Mouse (Mus musculus) forebrain, embryonic 11.5 days (tissue): Measurements from ENCODE around the gene Ntsr1. TPM values are rescaled to one million over a fixed set of nuclear protein-coding genes. Genes with fewer than 3 reads are reported as not detected.

Experiments
- ATAC-seq: fragments of 200-750 bp; cut with Nextera tagmentation; replicated peaks from 2 replicates; pipeline ENCODE4 v1.8.0; 2017; ENCODE audit warnings: moderate TSS enrichment; ENCODE audit not compliant: low FRiP score
- DNase-seq: peaks from one replicate; pipeline ENCODE4 v3.0.0-alpha.2; 2017; ENCODE audit warnings: low spot score
- H3K27ac ChIP-seq: fragments of 300-500 bp; sonication (generic); 2 replicates; pipeline ENCODE4 v1.5.1; 2014; ENCODE audit warnings: low read depth, low read length
- H3K27me3 ChIP-seq: fragments of 300-500 bp; sonication (generic); 2 replicates; pipeline ENCODE4 v1.6.1; 2014; ENCODE audit warnings: mild to moderate bottlenecking, low read length, mixed read lengths; ENCODE audit not compliant: control insufficient read depth, insufficient read depth
- H3K36me3 ChIP-seq: fragments of 300-500 bp; sonication (generic); 2 replicates; pipeline ENCODE4 v1.6.1; 2014; ENCODE audit warnings: mild to moderate bottlenecking, low read length, moderate library complexity, mixed read lengths; ENCODE audit not compliant: control insufficient read depth, insufficient read depth
- H3K4me1 ChIP-seq: fragments of 300-500 bp; sonication (generic); replicated peaks from 2 replicates; pipeline ENCODE4 v1.6.1; 2014; ENCODE audit warnings: low read length, mixed read lengths; ENCODE audit not compliant: control insufficient read depth, insufficient read depth
- H3K4me2 ChIP-seq: fragments of 300-500 bp; sonication (generic); 2 replicates; pipeline ENCODE4 v1.6.1; 2014; ENCODE audit warnings: low read depth, mild to moderate bottlenecking, low read length, moderate library complexity, mixed read lengths; ENCODE audit not compliant: severe bottlenecking
- H3K4me3 ChIP-seq: fragments of 300-500 bp; sonication (generic); 2 replicates; pipeline ENCODE4 v1.5.1; 2014; ENCODE audit warnings: low read depth, low read length
- H3K9ac ChIP-seq: fragments of 300-500 bp; sonication (generic); 2 replicates; pipeline ENCODE4 v1.6.1; 2014; ENCODE audit warnings: low read length
- H3K9me3 ChIP-seq: fragments of 300-500 bp; sonication (generic); 2 replicates; pipeline ENCODE4 v1.6.1; 2016; ENCODE audit warnings: low read length, mixed read lengths; ENCODE audit not compliant: control insufficient read depth
- WGBS: fragments of 180-500 bp; shearing (Covaris S2); extraction: QIAGEN DNeasy Blood & Tissue Kit; methylation state at CpG from one replicate; pipeline ENCODE4 v1.1.7; 2014; 5-methylcytosine and 5-hydroxymethylcytosine counted together
- polyA plus RNA-seq: library from polyadenylated mRNA; unstranded; fragments of >200 nt; fragmentation: Nextera tagmentation; extraction: Ambion mirVana; gene quantifications from 2 replicates; pipeline ENCODE4 v1.2.1, GENCODE M21; 2014

Ntsr1 gene
- 0.15 and 0.21 TPM in 2 replicates for polyA plus RNA-seq

DNA sequence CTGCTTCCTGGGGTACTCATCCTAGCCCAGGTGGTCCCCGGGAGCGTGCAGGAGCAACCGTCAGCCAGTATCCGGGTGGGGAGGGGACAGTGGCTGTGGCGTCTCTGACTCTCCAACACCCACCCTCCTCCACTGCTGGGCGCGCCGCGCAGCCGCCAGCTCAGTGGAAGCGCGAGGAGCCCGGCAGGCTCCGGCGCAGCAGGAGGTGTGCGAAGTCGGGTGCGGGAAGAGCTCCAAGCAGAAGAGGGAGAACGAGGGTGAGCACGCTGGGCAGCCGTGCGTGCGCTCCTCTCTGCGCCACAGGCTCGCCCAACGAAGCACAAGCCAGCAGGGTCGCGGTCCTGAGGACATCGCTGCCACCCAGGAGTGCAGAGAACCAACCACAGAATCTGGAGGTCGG lies at the start of gene Ntsr1:
Gene Ntsr1, plus strand, starts transcription at position 236 of the 400 bp plus-strand sequence.
- Histone ChIP-seq H3K9me3 (no peaks in the 10 kb centered on the region), H3K4me3 (peak within 1 kb of the TSS; percentile 25), H3K9ac (peak within 1 kb of the TSS; percentile 14; the same call in 1 of the 2 replicates), H3K4me2 (peak within 1 kb of the TSS; percentile 57), H3K4me1 (peaks cover 9% of the 10 kb centered on the region; the same call in 1 of the 2 replicates), H3K27ac (no peak within 1 kb of the TSS), H3K27me3 (peaks cover 38% of the 10 kb centered on the region), H3K36me3 (no peaks in the 10 kb centered on the region)
- 0 out of 2 replicates have a peak, but pooled peaks have one; percentile 26 for ATAC-seq
- WGBS: under 1% methylated on average over 30 of the region's 30 CpGs
- DNase-seq: peak; percentile 60

DNA sequence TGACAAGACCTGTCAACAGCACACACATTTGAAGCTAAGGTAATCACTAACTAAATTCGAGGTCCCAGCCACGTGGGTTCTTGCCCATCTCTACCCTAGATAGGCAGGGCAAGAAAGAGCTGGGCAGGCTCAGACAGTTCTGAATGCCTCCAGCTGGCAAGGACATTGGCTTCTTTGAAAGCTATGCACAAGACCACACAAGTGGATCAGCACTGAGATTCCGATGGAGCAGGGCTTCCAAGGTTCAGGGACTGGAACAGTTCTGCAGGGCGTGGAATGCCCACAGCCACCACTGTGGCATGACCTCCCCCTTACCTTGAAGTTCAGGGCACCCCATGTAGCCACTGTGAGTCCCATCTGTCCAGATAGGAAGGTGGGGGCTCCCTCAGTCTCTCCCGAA lies 49.2 kb upstream of the Ntsr1 start:
- ATAC-seq: no peak
- no peak overlapping the region for H3K4me2 ChIP-seq
- no peak overlapping the region for H3K9ac ChIP-seq
- H3K36me3 ChIP-seq: no peaks in the 10 kb centered on the region
- DNase-seq: no peak
- WGBS: 77% methylated on average over 5 of the region's 5 CpGs
- 0 out of 2 replicates have a peak, but pooled peaks cover under 1% of the 10 kb centered on the region for H3K27me3 ChIP-seq
- H3K27ac ChIP-seq: no peak overlapping the region
- peaks cover 2% of the 10 kb centered on the region; the same call in 1 of the 2 replicates for H3K4me1 ChIP-seq
- H3K9me3 ChIP-seq: no peaks in the 10 kb centered on the region
- H3K4me3 ChIP-seq: no peak overlapping the region

DNA sequence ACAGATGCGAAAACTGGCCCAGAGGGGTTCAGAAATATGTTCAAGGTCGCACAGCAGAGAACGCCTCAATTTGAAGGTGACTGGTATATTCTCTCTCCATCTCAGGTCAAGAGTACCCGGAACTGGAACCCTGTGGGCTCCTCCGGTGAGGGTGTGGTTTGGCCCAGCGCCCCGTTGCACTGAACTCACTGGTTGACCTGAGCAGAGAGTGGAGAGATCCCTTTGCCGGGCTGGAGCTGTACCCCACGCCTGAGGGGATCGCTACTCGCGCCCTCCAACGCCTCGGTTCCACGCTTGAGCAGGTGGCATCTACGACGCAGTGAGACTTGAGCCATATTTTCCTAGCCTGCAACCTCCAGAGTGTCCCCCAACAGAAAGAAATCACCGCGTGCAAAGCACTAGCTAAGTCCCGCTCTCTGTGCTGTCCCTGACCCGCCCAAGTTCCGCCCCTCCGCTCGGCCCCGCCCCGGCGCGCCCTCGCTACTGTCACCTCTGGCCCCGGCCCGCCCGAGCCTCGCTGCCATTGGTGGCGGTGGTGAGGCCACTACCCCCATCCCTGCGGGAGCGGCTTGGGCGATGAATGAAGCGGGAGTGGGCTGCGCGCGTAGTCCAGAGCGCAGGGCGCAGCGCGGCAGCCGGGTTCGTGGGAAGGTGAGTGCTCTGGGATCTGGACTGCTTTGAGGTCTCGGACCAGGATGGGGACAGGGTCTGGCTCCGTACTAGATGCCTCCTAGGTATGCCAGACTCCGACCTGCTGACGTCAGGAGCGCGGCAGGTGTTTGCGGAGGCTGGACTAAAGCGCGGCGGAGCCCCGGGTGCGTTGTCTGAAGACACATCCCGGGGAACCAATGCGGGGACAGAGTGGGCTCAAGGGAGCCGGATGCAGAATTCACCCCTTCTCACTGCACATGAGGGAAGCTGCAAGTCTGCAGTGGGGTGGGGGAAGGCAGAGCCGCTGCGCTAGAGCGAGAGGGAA lies 43.8 kb upstream of the Ntsr1 start, which contains the start of gene Slco4a1:
Gene Slco4a1, plus strand, starts transcription at position 523 of the 976 bp plus-strand sequence.
- Histone ChIP-seq H3K27ac (no peak within 1 kb of the TSS), H3K9me3 (no peaks in the 10 kb centered on the region), H3K36me3 (no peaks in the 10 kb centered on the region), H3K4me1 (peaks cover 7% of the 10 kb centered on the region), H3K9ac (peak within 1 kb of the TSS; percentile 63), H3K4me2 (peak within 1 kb of the TSS; percentile 90), H3K27me3 (peaks cover 10% of the 10 kb centered on the region), H3K4me3 (peak within 1 kb of the TSS; percentile 56)
- WGBS: 1% methylated on average over 65 of the region's 65 CpGs
- ATAC-seq (peak; percentile 97), DNase-seq (peak; percentile 95)

DNA sequence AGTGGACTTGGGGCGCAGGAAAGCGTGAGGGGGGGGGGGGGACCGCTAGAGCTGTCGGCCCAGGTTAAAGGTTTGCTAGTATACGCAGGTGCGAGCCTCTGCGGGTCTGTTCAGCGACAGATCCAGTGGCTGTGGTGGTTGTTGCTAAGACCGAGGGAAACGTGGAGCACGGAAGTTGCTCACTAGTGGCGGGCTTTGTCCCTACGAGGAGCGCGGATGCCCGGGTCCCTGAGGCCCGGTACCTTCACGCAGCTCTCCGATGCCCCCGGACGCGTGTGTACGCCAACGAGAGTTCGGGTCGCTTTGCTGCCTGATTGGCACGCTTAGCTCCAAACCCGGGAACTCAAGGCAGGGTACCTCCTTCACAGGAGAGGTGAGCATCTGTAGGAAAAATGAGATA lies 43.1 kb upstream of the Ntsr1 start:
- ATAC-seq: peak; percentile 8; the same call in 1 of the 2 replicates
- peak overlapping the region; percentile 90 for H3K4me2 ChIP-seq
- under 1% methylated on average over 28 of the region's 28 CpGs for WGBS
- no peaks in the 10 kb centered on the region for H3K36me3 ChIP-seq
- H3K27ac ChIP-seq: no peak overlapping the region
- no peak for DNase-seq
- H3K4me1 ChIP-seq: peaks cover 7% of the 10 kb centered on the region
- no peaks in the 10 kb centered on the region for H3K9me3 ChIP-seq
- peak overlapping the region; percentile 63 for H3K9ac ChIP-seq
- H3K27me3 ChIP-seq: peaks cover 10% of the 10 kb centered on the region
- peak overlapping the region; percentile 56 for H3K4me3 ChIP-seq

DNA sequence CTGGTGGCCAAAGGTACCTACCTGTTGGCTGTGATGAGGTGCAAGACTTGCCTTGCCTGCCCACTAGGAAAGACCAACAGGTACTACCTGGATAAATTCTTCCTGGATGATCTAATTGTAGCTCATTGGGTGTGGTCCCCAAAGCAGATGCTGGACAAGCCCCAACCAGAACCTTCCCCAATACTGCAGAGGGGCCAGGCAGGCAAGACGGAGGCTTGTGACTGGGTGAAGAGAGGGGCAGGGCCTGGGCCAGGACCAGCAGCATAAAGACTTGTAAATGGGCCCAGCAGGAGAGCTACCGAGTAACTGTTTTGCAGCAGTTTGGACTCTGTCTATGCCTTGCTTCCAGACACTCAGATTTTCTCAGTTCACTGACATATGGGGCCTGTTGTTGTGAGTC lies 42.1 kb upstream of the Ntsr1 start:
- Histone ChIP-seq H3K4me2 (no peak overlapping the region), H3K27ac (no peak overlapping the region), H3K4me3 (no peak overlapping the region), H3K4me1 (peaks cover 7% of the 10 kb centered on the region), H3K36me3 (no peaks in the 10 kb centered on the region), H3K9ac (no peak overlapping the region), H3K27me3 (peaks cover 10% of the 10 kb centered on the region), H3K9me3 (no peaks in the 10 kb centered on the region)
- ATAC-seq (no peak), DNase-seq (no peak)
- WGBS: 23% methylated on average over 2 of the region's 2 CpGs

DNA sequence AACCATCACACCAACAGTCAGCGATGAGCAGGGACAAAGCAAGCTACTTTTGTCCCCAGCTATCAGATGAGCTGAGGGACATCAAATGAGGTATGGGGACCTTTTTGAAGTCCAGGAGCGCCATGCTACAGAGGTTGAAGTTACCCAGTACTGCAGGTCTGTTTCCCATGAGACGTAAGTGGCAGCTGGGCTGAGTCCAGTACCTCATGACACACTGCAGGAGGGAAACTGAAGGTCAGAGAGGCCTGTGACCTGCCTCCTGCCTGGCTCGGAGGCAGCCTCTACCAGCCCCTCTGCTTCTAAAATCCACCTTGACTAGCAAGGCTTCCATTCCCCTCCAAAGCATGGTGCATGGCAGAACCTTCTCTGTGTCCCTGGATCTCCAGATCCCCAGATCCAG lies 40.3 kb upstream of the Ntsr1 start:
- no peak overlapping the region for H3K9ac ChIP-seq
- ATAC-seq (no peak), DNase-seq (no peak)
- no peak overlapping the region for H3K4me3 ChIP-seq
- no peaks in the 10 kb centered on the region for H3K36me3 ChIP-seq
- WGBS: 83% methylated on average over 4 of the region's 4 CpGs
- H3K4me2 ChIP-seq: no peak overlapping the region
- H3K4me1 ChIP-seq: peaks cover 7% of the 10 kb centered on the region
- H3K27me3 ChIP-seq: peaks cover 10% of the 10 kb centered on the region
- no peaks in the 10 kb centered on the region for H3K9me3 ChIP-seq
- no peak overlapping the region for H3K27ac ChIP-seq

DNA sequence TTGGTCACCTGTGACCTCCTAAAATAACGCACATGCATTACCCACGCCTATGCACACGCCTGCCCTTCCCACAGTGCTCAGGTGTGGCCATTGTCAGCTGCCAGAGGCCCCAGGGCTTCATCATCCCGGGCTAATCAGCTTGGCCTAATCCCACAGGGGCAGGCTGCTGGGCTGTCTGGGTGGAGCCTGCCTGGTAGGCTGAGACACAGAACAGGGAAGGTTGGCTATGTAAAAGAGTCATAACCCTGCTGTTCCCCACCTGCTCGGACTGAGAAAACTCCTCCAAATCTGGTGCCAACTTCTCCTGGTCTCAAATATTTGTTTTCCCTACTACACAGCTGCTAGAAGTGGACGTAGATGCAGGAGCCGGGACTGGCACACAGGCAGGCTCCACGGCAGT lies 39.0 kb upstream of the Ntsr1 start:
- H3K9me3 ChIP-seq: no peaks in the 10 kb centered on the region
- H3K27me3 ChIP-seq: peaks cover 9% of the 10 kb centered on the region
- 51% methylated on average over 8 of the region's 8 CpGs for WGBS
- peaks cover 3% of the 10 kb centered on the region; the same call in 1 of the 2 replicates for H3K4me1 ChIP-seq
- no peak overlapping the region for H3K9ac ChIP-seq
- no peak overlapping the region for H3K27ac ChIP-seq
- H3K4me2 ChIP-seq: no peak overlapping the region
- H3K4me3 ChIP-seq: no peak overlapping the region
- H3K36me3 ChIP-seq: no peaks in the 10 kb centered on the region
- DNase-seq: no peak
- no peak for ATAC-seq

DNA sequence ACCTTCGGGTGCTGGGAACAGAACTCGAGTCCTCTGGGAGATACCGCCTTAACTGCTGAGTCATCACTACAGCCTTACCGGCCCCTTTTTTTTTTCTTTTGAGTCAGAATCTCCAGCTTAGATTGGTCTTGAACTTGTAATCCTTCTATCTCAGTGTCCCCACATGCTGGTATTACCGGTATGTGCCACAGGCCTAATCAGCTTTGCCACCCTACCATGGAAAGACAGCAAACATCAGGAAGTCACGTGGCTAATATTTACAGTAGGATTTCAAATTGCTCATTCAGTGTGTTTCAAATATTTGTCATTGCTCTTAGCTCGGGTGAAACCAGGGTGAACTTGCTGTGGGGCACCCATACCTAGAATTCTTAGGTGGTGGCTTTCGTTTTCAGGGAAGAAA lies 37.2 kb upstream of the Ntsr1 start:
- Histone ChIP-seq H3K4me1 (no peaks in the 10 kb centered on the region), H3K27me3 (peaks cover 2% of the 10 kb centered on the region), H3K36me3 (no peaks in the 10 kb centered on the region), H3K9me3 (no peaks in the 10 kb centered on the region), H3K27ac (no peak overlapping the region), H3K4me3 (no peak overlapping the region), H3K9ac (no peak overlapping the region), H3K4me2 (no peak overlapping the region)
- 89% methylated on average over 8 of the region's 8 CpGs for WGBS
- ATAC-seq (no peak), DNase-seq (no peak)
